Mouse (Mus musculus) kidney, postnatal 36 days (tissue): ENCODE data around the gene Fsip1.
"Not testable (repeated sequence)": the region's sequence is repeated elsewhere in the genome, so short reads cannot be mapped to it uniquely, and the experiment has no call there.

ENCODE experiments used
- DNase-seq, 2 experiments: peaks; one replicate each; pipeline ENCODE4 v3.0.0; 2021 to 2022; ENCODE audit warnings: mixed read lengths in 2 of 2

Gene Fsip1

DNA sequence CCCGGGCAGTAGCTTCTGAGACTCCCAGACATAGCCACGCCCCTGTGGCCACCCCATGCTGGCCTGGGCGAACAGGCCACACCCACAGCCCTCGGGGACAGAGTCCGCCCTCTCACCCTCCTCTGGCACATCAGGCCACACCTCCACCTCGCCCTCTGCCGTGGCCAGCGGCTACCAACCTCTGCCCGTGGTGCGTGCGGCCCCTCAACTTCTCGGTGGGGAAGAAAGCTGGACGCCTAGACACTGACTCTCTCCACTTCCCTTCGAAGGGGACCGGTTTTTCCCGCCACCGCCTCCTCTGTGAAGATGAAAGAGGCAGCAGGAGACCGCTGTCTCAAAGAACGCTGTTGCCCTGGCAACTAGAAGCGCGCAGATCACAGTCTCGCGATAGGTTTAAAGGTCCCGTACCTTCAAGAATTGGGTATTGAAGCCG, at the start of gene Fsip1:
Gene Fsip1 (minus strand): TSS at position 346 of the 433 bp plus-strand sequence.
- DNase-seq: peak; percentile 94 to 95

DNA sequence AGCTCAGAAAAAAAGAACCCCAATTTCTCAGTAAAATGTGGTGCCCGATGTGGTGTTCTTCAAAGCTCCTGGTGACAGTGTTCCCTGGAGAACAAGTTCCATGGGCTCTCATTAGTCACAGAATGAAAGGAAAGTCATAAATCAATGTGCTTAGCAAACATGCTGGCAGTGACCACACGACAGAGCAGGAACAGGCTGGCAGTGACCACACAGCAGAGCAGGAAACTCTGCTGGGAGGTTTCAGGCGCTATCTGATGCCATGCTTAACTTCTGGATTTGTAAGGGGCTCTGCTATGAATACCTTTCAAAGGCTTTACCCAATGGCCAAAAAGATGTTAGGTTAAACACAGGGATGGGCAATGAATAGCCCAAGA, 49.7 kb upstream of the Fsip1 start:
- DNase-seq: peak in 1 of 2 experiments; percentile 2

DNA sequence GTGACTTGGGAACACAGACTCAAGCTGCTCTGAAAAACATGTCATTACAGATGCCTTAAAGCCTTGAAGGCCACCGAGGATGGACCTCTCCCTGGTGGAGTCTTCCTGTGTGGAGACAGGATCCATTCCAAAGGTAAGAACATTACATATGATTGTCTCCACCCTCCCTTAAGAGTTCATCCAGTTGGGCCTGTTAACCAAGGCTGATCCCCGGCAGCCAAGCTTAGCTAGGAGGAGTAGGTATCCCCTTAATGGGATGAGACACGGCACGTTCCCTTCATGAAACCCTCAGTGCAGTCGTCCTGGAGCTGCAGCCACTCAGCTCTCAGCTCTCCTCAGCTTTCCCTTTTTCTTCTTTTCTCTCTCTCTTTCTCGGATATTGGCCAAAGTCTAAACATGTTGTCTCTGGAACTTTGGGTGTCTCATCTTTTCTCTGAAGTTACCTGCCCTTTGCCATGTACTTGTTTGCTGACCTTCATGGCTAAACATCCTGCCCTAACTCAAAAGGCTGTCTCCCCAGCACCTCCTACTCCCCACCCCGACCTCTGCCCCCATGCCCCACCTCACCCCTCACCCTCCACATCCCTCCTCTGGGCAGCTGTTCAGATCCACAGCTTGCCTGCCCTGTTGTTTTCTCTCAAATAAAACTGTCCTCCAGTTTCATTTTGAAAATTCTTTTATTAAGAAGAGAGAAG, 49.2 kb upstream of the Fsip1 start:
- no peak for DNase-seq

- DNase-seq: no peak
These were observed 46.7 kb upstream of the Fsip1 start for GRCm38 (mm10) chr2:118303456-118303855.

DNA sequence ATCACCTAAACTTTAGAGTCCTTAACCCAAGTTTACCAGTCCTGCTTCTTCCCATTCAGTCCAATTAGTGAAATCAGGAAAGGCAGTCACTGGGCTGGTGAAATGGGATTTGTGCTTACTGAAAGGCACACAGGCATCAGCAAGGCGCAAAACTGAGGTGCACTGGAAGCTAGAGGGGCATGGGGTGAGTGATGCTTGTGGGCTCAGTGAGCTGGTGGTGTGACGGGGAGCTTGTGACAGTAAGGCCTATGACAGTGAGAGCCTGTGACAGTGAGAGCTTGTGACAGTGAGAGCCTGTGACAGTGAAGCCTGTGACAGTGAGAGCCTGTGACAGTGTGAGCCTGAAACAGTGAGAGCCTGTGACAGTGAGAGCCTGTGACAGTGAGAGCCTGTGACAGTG, 44.9 kb upstream of the Fsip1 start:
- no peak for DNase-seq

GRCm38 (mm10) chr2:118301041-118301545, 44.3 kb upstream of the Fsip1 start:
- DNase-seq: no peak

DNA sequence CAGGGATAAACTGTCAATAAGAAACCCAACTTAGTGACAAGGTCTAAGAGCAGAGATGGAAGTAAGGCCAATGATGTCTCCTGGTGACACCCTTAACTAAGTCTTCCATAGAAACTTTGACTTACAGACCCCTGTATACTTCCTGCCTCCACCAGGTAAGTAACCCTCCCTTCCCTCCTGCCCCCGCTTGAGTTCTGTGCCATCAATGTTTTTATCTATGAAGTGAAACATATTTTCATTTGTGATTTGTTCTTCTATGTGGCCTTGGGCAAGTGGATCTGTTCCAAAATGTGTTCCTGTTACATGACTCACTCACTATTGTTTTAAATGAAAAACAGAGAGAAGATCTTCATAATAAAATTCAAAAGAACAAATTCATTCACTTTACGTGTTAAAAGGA, 43.2 kb upstream of the Fsip1 start:
- no peak for DNase-seq

GRCm38 (mm10) chr2:118298601-118299000, 41.8 kb upstream of the Fsip1 start:
- no peak for DNase-seq

DNA sequence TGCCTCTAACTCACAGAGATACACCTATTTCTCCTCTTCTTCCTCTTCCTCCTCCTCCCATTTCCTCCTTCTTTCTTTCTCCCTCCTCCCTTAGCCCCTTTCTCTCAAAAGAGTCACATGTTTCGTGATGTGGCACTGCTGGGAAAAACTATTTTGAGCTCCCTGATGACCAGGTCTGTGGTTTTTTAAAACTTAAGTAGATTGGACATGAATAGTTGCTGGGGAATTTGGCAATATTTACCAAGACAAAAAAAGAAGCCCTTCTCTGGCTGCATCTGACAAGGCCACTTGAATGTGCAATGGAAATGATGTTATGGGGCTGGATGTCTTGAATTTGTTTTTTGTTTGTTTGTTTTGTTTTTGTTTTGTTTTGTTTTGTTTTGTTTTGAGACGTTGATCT, 41.2 kb upstream of the Fsip1 start:
- no peak for DNase-seq

GRCm38 (mm10) chr2:118295505-118295904, 38.7 kb upstream of the Fsip1 start:
- peak; percentile 4 to 22 for DNase-seq

GRCm38 (mm10) chr2:118293583-118293982, 36.8 kb upstream of the Fsip1 start:
- DNase-seq: no peak

- DNase-seq: not testable (repeated sequence)
These were observed 32.3 kb upstream of the Fsip1 start for GRCm38 (mm10) chr2:118289066-118289460.

DNA sequence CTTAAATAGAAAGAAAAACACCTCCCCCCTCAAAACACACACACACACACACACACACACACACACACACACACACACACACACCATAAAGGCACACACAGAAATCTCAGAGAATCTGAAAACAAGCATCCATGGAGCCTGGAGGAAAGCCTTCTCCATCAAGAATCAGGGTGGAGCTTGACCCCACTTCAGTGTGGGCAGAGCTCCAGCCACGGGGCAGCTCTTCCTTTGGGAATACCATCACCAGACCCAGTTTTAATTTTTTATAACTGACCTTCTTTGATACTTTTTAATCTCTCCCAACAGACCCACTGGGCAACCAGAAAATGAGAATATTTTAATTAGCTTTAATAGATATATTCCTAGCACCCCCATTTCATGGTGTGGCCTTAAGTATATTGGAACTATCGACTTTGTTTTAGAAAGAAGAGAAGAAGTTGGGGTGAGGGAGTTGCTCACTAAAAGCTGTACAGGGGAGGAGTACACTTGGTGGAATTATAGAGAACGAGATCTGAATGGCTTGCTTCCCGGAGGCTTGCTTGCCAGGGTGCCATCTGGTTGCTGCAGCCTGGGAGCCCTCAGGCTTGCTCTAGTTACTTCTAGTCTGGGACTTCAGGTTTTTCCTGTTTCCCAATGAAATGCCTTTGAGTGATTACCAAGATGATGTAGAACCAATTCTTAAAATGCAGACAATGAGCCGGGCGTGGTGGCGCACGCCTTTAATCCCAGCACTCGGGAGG, 31.7 kb upstream of the Fsip1 start:
- no peak for DNase-seq

DNA sequence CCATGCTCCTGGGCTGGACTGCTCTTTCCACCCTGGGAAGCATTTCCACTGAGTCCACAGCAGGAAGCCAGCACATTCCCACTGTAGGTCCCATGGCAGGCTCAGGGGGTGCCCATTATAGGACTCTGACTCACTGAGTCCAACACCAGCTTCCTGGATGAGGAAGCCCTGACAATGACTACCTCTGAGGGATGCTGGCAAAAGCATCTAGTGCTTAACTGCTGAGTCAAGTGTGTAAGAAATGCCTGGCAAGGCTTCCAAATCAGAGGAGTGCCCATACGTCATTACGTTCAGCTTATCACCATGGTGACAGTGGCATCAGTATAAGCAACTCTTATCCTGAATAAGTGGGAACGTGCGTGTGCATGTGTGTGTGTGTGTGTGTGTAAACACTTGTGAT, 30.9 kb upstream of the Fsip1 start:
- no peak for DNase-seq

GRCm38 (mm10) chr2:118282467-118282866, 25.7 kb upstream of the Fsip1 start:
- no peak for DNase-seq

- no peak for DNase-seq
These were observed 21.5 kb upstream of the Fsip1 start for GRCm38 (mm10) chr2:118278249-118278648.

GRCm38 (mm10) chr2:118271606-118272005, 14.8 kb upstream of the Fsip1 start:
- no peak for DNase-seq

DNA sequence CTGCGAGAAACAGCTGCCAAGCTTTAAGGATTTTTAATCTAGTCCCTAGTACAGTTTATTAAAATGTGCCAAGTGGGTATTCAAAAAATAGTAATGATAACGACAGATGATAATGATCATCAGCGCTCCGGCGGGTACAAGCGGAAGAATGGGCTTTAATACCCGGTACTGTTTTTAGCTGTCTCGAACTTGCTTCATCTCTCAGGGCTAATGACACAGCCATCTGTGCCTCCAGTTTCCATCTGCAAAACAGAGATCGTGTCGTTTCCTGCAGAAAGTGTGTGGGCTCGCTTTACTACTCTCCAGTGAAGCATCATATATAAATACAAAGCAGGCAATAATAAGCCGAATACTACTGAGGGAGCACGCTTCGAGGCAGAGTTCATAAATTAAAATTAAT, 13.4 kb upstream of the Fsip1 start:
- no peak for DNase-seq

DNA sequence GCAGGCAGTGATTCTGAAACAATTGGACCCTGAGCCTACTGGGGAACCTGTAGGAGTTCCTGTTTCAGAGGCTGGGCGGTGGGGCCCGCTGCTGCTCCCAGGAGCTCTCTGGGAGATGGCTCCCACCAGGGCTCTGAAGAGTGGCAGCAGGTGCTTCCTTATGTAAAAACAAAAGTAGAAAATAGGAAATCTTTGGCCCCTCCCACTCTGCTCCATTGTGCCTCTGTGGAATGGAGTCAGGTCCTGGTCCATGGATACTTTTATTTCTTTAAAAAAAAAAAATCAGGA, 7.1 kb upstream of the Fsip1 start:
- no peak for DNase-seq

DNA sequence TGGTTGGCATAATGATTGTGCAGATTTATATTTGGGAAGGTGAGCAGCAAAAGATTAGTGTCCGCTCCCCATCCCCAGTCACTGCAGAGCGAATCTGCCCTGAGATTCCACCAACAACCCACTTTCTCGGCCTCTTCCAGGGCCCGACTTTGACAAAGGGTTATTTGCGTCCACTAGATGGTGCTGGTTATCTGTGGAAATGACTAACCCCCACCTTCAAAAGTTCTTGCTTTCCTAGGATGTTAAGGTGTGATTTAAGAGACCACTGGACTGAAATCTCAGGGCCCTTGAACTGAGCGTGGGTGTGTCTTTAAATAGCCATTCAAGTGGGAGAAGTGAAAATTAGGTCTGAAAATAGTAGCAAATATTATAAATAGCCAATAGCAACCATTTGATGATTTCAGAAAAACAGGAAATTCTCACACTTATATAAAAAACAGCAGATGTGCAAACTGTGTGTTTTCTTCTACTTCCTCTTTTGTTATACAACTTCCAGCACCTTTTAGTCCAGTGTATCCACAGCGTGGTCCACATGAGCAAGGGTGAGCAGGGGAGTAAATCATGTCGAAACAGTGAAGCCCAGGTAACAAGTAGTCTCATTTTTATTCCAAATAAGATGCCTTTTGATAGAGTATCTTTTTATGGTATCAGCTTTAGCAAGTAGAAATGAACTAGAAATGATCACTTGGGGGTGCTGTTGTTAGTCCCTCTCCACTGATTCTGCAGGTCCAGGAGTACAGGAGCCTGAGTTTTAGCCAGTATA, 6.6 kb upstream of the Fsip1 start:
- DNase-seq: peak; percentile 53 to 68

DNA sequence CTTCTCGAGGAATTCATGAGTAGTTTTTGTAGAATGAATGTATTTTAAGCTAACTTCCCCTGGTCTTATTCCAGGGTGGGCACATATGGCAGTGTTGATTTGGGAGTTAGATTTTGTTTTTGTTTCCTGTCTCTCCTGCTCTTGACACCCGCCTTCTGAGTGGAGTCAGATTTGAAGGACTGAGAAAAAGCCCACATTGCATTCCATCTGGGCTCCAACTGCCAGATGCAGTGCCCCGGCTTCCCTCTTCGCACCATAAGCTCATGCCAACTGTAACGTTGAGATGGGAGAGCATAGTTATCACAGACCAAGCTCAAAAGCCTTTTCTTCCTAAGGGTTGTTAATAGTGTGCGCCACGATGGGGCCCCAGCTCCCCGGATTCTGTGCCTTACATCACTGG, 5.9 kb upstream of the Fsip1 start:
- no peak for DNase-seq

DNA sequence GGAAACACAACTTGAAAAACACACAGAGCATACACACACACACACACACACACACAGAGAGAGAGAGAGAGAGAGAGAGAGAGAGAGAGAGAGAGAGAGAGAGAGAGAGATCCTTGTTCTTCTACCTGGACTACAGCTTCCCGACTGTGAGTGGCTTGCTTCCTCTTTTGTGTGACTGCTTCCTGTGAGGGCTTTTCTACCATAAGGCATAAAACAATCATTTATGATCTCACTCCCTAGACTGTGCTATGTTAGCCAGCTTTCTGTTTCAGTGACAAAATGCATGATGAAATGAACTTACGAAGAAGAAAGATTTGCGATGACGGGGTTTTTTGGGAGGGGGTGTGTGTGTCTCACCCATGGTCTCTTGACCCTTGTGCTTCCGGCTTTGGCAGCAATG, 3.0 kb upstream of the Fsip1 start:
- no peak for DNase-seq

DNA sequence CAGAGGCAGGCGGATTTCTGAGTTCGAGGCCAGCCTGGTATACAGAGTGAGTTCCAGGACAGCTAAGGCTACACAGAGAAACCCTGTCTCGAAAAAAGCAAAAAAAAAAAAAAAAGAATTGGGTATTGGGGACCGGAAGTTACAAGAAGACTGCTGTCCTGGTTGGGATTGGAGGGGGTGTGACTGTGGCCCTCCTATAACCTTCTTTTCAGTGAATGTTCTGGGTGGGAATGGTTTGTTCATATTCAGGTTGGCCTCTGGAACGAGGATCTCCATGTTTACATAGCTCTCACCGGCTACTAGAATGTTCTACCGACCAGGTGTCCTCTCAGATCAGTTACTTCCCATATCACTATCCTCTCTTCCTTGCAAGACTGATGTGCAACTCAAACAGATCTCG, 328 bp upstream of the Fsip1 start:
- DNase-seq: no peak

DNA sequence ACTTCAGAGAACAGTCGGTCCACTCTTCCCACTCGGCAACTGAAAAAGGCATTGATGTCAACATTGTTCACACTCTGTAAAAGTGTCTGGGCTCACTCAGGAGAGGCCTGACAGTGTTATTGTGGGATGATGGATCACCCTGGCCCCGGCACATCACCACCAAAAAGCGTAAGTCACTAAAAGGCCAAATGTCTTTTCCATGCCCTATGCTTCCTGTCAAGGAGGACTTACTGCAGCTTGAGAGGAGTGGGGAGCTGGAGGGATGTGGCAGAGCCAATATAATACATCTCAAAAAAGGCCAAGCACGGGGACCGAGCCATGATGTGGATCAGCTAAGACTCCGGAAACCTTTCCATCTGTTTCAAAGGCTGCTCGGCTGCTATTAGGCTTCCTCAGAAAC, 2.2 kb downstream of the Fsip1 start:
- DNase-seq: no peak
